Mouse (Mus musculus) heart, embryonic 12.5 days (tissue): ENCODE measurements around the gene Cdip1. TPM values are rescaled to one million over a fixed set of nuclear protein-coding genes. Genes with fewer than 3 reads are reported as not detected.

ENCODE experiments used
- ATAC-seq: fragments of 200-750 bp; cut with Nextera tagmentation; 2 replicates; pipeline ENCODE4 v1.8.0; 2017; ENCODE audit warnings: moderate TSS enrichment, moderate library complexity; ENCODE audit not compliant: insufficient number of reproducible peaks, low FRiP score
- H3K27ac ChIP-seq: fragments of 300-500 bp; sonication (generic); 2 replicates; pipeline ENCODE4 v1.5.1; 2016; ENCODE audit warnings: mild to moderate bottlenecking, moderate library complexity; ENCODE audit not compliant: poor library complexity, severe bottlenecking
- H3K27me3 ChIP-seq: fragments of 300-500 bp; sonication (generic); replicated peaks from 2 replicates; pipeline ENCODE4 v1.6.1; 2016; ENCODE audit warnings: mild to moderate bottlenecking, moderate library complexity
- H3K36me3 ChIP-seq: fragments of 300-500 bp; sonication (generic); 2 replicates; pipeline ENCODE4 v1.6.1; 2016; ENCODE audit warnings: mild to moderate bottlenecking, moderate library complexity
- H3K4me1 ChIP-seq: fragments of 300-500 bp; sonication (generic); replicated peaks from 2 replicates; pipeline ENCODE4 v1.6.1; 2016; ENCODE audit warnings: mild to moderate bottlenecking
- H3K4me2 ChIP-seq: fragments of 300-500 bp; sonication (generic); 2 replicates; pipeline ENCODE4 v1.6.1; 2016; ENCODE audit warnings: mild to moderate bottlenecking, moderate library complexity
- H3K4me3 ChIP-seq: fragments of 300-500 bp; sonication (generic); 2 replicates; pipeline ENCODE4 v1.5.1; 2016; ENCODE audit warnings: mild to moderate bottlenecking
- H3K9ac ChIP-seq: fragments of 300-500 bp; sonication (generic); 2 replicates; pipeline ENCODE4 v1.6.1; 2016; ENCODE audit warnings: mild to moderate bottlenecking, moderate library complexity
- H3K9me3 ChIP-seq: fragments of 300-500 bp; sonication (generic); replicated peaks from 2 replicates; pipeline ENCODE4 v1.6.1; 2016; ENCODE audit warnings: mild to moderate bottlenecking, moderate library complexity
- WGBS: fragments of 180-500 bp; shearing (Covaris S2); methylation state at CpG from one replicate; pipeline ENCODE4 v1.1.7; 2016; 5-methylcytosine and 5-hydroxymethylcytosine counted together
- polyA plus RNA-seq: library from polyadenylated mRNA; unstranded; fragments of >200 nt; fragmentation: Nextera tagmentation; extraction: Ambion mirVana; gene quantifications from 2 replicates; pipeline ENCODE4 v1.2.1, GENCODE M21; 2016

Cdip1 gene
- polyA plus RNA-seq, 1 experiment from 2014 or later: 122 TPM

- no peak for ATAC-seq
- WGBS: 82% methylated on average over 17 of the region's 17 CpGs
- Histone ChIP-seq H3K9ac (no peak overlapping the region), H3K4me3 (no peak overlapping the region), H3K27ac (no peak overlapping the region), H3K9me3 (no peaks in the 10 kb centered on the region), H3K27me3 (no peaks in the 10 kb centered on the region), H3K36me3 (peaks cover 64% of the 10 kb centered on the region), H3K4me1 (no peaks in the 10 kb centered on the region), H3K4me2 (no peak overlapping the region)
These were observed 76.0 kb downstream of the Cdip1 start for GRCm38 (mm10) chr16:4713861-4714710.

- H3K36me3 ChIP-seq: peaks cover 89% of the 10 kb centered on the region
These were observed 78.9 kb downstream of the Cdip1 start for GRCm38 (mm10) chr16:4711173-4711572.

GRCm38 (mm10) chr16:4705541-4705940 is 84.6 kb downstream of the Cdip1 start:
- Histone ChIP-seq H3K27me3 (no peaks in the 10 kb centered on the region), H3K36me3 (peaks cover 94% of the 10 kb centered on the region), H3K9me3 (no peaks in the 10 kb centered on the region), H3K9ac (no peak overlapping the region), H3K4me1 (no peaks in the 10 kb centered on the region), H3K4me2 (no peak overlapping the region), H3K4me3 (no peak overlapping the region), H3K27ac (no peak overlapping the region)
- 55% methylated on average over 4 of the region's 4 CpGs for WGBS
- no peak for ATAC-seq

More at GRCm38 (mm10) chr16:4711173-4711572, 78.9 kb downstream of the Cdip1 start:
- H3K9me3 ChIP-seq: no peaks in the 10 kb centered on the region
- H3K4me3 ChIP-seq: no peak overlapping the region
- no peak overlapping the region for H3K27ac ChIP-seq
- H3K4me2 ChIP-seq: no peak overlapping the region
- no peak overlapping the region for H3K9ac ChIP-seq
- WGBS: 93% methylated on average over 4 of the region's 4 CpGs
- H3K4me1 ChIP-seq: no peaks in the 10 kb centered on the region
- no peak for ATAC-seq
- no peaks in the 10 kb centered on the region for H3K27me3 ChIP-seq

GRCm38 (mm10) chr16:4702646-4703045 is 87.4 kb downstream of the Cdip1 start:
- no peak overlapping the region for H3K4me2 ChIP-seq
- peaks cover 96% of the 10 kb centered on the region for H3K36me3 ChIP-seq
- WGBS: 80% methylated on average over 1 of the region's 1 CpGs
- H3K9me3 ChIP-seq: no peaks in the 10 kb centered on the region
- no peak for ATAC-seq
- no peak overlapping the region for H3K4me3 ChIP-seq
- H3K9ac ChIP-seq: no peak overlapping the region
- no peak overlapping the region for H3K27ac ChIP-seq
- H3K4me1 ChIP-seq: no peaks in the 10 kb centered on the region
- H3K27me3 ChIP-seq: no peaks in the 10 kb centered on the region

DNA sequence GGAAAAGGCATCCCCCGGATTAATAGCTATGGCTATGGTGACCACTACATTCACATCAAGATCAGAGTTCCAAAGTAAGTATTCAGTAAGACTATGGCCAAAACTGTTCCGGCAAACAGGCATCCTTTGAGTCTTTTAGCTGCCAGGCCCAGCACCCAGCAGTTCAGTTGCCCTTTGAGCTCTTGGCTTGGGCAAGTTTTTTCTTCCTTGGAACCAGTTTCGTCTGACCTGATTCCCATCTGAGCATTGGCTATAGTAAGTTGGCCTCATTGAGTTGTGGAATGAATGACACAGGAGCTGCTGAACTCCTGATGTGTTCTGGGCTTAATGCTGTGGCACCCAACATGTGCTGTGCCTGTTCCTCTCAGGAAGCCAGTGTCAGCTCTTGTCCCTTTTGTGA is 88.9 kb downstream of the Cdip1 start:
- H3K36me3 ChIP-seq: peaks cover 96% of the 10 kb centered on the region
- H3K27me3 ChIP-seq: no peaks in the 10 kb centered on the region
- no peaks in the 10 kb centered on the region for H3K4me1 ChIP-seq
- no peak overlapping the region for H3K4me2 ChIP-seq
- no peak overlapping the region for H3K9ac ChIP-seq
- H3K4me3 ChIP-seq: no peak overlapping the region
- H3K9me3 ChIP-seq: no peaks in the 10 kb centered on the region
- H3K27ac ChIP-seq: no peak overlapping the region
- 93% methylated on average over 3 of the region's 3 CpGs for WGBS
- no peak for ATAC-seq

Other genes with a start within 250 kb of the Cdip1 start
- gene Srl, start 248.5 kb downstream of the Cdip1 start, polyA plus RNA-seq: 228 and 230 TPM in 2 replicates
- gene Tfap4, start 230.4 kb downstream of the Cdip1 start, polyA plus RNA-seq: 8.1 and 8.4 TPM in 2 replicates
- 24.9 and 25.5 TPM in 2 replicates for gene Glis2, start 195.6 kb downstream of the Cdip1 start, polyA plus RNA-seq
- gene Pam16, start 165.3 kb downstream of the Cdip1 start, polyA plus RNA-seq: 127 and 128 TPM in 2 replicates
- gene Vasn, start 150.4 kb downstream of the Cdip1 start, polyA plus RNA-seq: 14.8 and 16.4 TPM in 2 replicates
- 77.6 and 77.7 TPM in 2 replicates for gene Dnaja3, start 150.3 kb downstream of the Cdip1 start, polyA plus RNA-seq
- gene Coro7, start 110.5 kb downstream of the Cdip1 start, polyA plus RNA-seq: 14.8 and 15.3 TPM in 2 replicates
- gene Nmral1, start 70.9 kb downstream of the Cdip1 start, polyA plus RNA-seq: 37.2 and 37.8 TPM in 2 replicates
- 84.5 and 90.1 TPM in 2 replicates for gene Hmox2, start 63.9 kb downstream of the Cdip1 start, polyA plus RNA-seq
- 0.11 and 0.57 TPM in 2 replicates for gene 4930562C15Rik, start 45.1 kb upstream of the Cdip1 start, polyA plus RNA-seq
- 26.8 and 27.1 TPM in 2 replicates for gene Ubald1, start 90.0 kb upstream of the Cdip1 start, polyA plus RNA-seq
- gene Mgrn1, start 96.0 kb upstream of the Cdip1 start, polyA plus RNA-seq: 114 and 116 TPM in 2 replicates
- gene Nudt16l1, start 148.5 kb upstream of the Cdip1 start, polyA plus RNA-seq: 92.3 and 97.3 TPM in 2 replicates
- gene Anks3, start 173.9 kb upstream of the Cdip1 start, polyA plus RNA-seq: 34.4 and 34.8 TPM in 2 replicates
- gene Sept12, start 207.6 kb upstream of the Cdip1 start, polyA plus RNA-seq: not detected in 2 replicates
- 2.0 and 3.7 TPM in 2 replicates for gene Smim22, start 217.0 kb upstream of the Cdip1 start, polyA plus RNA-seq
- gene Rogdi, start 223.3 kb upstream of the Cdip1 start, polyA plus RNA-seq: 44.1 and 48.3 TPM in 2 replicates